Comparison of ENCODE assay signal across 8 mouse cellular contexts in genomic region chr9:120933886-120934758, GRCm38 (mm10). TPM values are rescaled to one million over a fixed set of nuclear protein-coding genes. Genes with fewer than 3 reads are reported as not detected.
A peak's percentile ranks its signal among the peaks of the same experiment; 100 is the strongest.
DNase-seq lines count a peak whose midpoint lies in the region; ATAC-seq and TF ChIP-seq lines count a peak whose summit lies in the region.

No protein-coding gene starts in this region.

- H3K27ac ChIP-seq in left cerebral cortex, adult 2 months, result peak overlapping the region; percentile 79
- H3K27ac ChIP-seq in forebrain, embryonic 16.5 days (ENCODE audit: low read length), result peak overlapping the region; percentile 91
- peak overlapping the region; percentile 94 for H3K27ac ChIP-seq in hindbrain, embryonic 12.5 days
- peak overlapping the region; percentile 94 for H3K27ac ChIP-seq in midbrain, embryonic 13.5 days
- peak overlapping the region; percentile 81 for H3K27ac ChIP-seq in testis, adult 2 months (ENCODE audit: control insufficient read depth, insufficient read depth, low read depth, low read length)

- DNase-seq in left cerebral cortex, adult 2 months (ENCODE audit: extremely low spot score in 1 of 2, low spot score in 2 of 2), result peak; percentile 30 to 34
- no peak for DNase-seq in left cerebral cortex, adult 11 months (ENCODE audit: low spot score)
- peak; percentile 63 for DNase-seq in cerebellum, adult 11-12 months
- DNase-seq in left cerebral cortex, postnatal 4 days, result peak; percentile 71

- peaks cover 47% of the 10 kb centered on the region for H3K4me1 ChIP-seq in forebrain, embryonic 16.5 days (replicated peaks; ENCODE audit: control insufficient read depth, insufficient read depth, low read length)
- peaks cover 48% of the 10 kb centered on the region for H3K4me1 ChIP-seq in hindbrain, embryonic 12.5 days
- H3K4me1 ChIP-seq in midbrain, embryonic 13.5 days (replicated peaks), result peaks cover 70% of the 10 kb centered on the region
- peaks cover 15% of the 10 kb centered on the region for H3K4me1 ChIP-seq in testis, adult 2 months (ENCODE audit: control insufficient read depth, insufficient read depth, low read length)

- peak overlapping the region; percentile 99 for H3K4me2 ChIP-seq in forebrain, embryonic 16.5 days (ENCODE audit: low read length)
- peak overlapping the region; percentile 91 for H3K4me2 ChIP-seq in hindbrain, embryonic 12.5 days (replicated peaks)
- peak overlapping the region; percentile 98 for H3K4me2 ChIP-seq in midbrain, embryonic 13.5 days (replicated peaks)

- peak overlapping the region; percentile 82 for H3K4me3 ChIP-seq in left cerebral cortex, adult 2 months
- peak overlapping the region; percentile 95 for H3K4me3 ChIP-seq in forebrain, embryonic 16.5 days (replicated peaks; ENCODE audit: low read length)
- H3K4me3 ChIP-seq in hindbrain, embryonic 12.5 days, result peak overlapping the region; percentile 65
- H3K4me3 ChIP-seq in midbrain, embryonic 13.5 days (replicated peaks), result peak overlapping the region; percentile 97
- H3K4me3 ChIP-seq in testis, adult 2 months (ENCODE audit: control insufficient read depth, low read depth, low read length), result peak overlapping the region; percentile 98

- intact Hi-C loops in left cerebral cortex, adult 2 months (cut with DNase I), result loop anchor here (2.0 to 5.0 kb wide), 3 partner anchors 65 to 137 kb away; no protein-coding TSS in a partner anchor
- intact Hi-C loops in left cerebral cortex, postnatal 4 days (cut with DNase I), result loop anchor here (2.0 to 10.0 kb wide), 3 partner anchors 67 to 335 kb away; no protein-coding TSS in a partner anchor

- no peaks in the 10 kb centered on the region for H3K27me3 ChIP-seq in forebrain, embryonic 16.5 days (replicated peaks; ENCODE audit: control insufficient read depth, insufficient read depth, low read length)
- no peaks in the 10 kb centered on the region for H3K27me3 ChIP-seq in hindbrain, embryonic 12.5 days
- no peaks in the 10 kb centered on the region for H3K27me3 ChIP-seq in midbrain, embryonic 13.5 days
- no peaks in the 10 kb centered on the region for H3K27me3 ChIP-seq in testis, adult 2 months (ENCODE audit: control insufficient read depth, insufficient read depth, low read length)

- TF ChIP-seq CTCF in left cerebral cortex, adult 2 months (IDR thresholded peaks at IDR 0.05), result no peak
- TF ChIP-seq CTCF in testis, adult 2 months (IDR thresholded peaks at IDR 0.05; ENCODE audit: control insufficient read depth, insufficient read depth, insufficient replicate concordance, low read depth, low read length), result no peak

- H3K9me3 ChIP-seq in forebrain, embryonic 16.5 days (ENCODE audit: control insufficient read depth, low read length), result no peaks in the 10 kb centered on the region
- H3K9me3 ChIP-seq in hindbrain, embryonic 12.5 days (replicated peaks), result no peaks in the 10 kb centered on the region
- H3K9me3 ChIP-seq in midbrain, embryonic 13.5 days, result no peaks in the 10 kb centered on the region

- no peak for TF ChIP-seq POLR2A in testis, adult 2 months (IDR thresholded peaks at IDR 0.05; ENCODE audit: control insufficient read depth, low read depth, low read length)

- ATAC-seq in forebrain, embryonic 16.5 days, result peak; percentile 32
- peak; percentile 52 for ATAC-seq in hindbrain, embryonic 12.5 days (ENCODE audit: low FRiP score)
- peak; percentile 38 for ATAC-seq in midbrain, embryonic 13.5 days

- under 1% methylated on average over 51 of the region's 57 CpGs for WGBS in forebrain, embryonic 16.5 days
- WGBS in hindbrain, embryonic 12.5 days, result 0% methylated on average over 55 of the region's 57 CpGs
- WGBS in midbrain, embryonic 13.5 days, result under 1% methylated on average over 54 of the region's 57 CpGs

- no peaks in the 10 kb centered on the region for H3K36me3 ChIP-seq in forebrain, embryonic 16.5 days (ENCODE audit: control insufficient read depth, insufficient read depth)
- H3K36me3 ChIP-seq in hindbrain, embryonic 12.5 days, result no peaks in the 10 kb centered on the region
- no peaks in the 10 kb centered on the region for H3K36me3 ChIP-seq in midbrain, embryonic 13.5 days
- H3K36me3 ChIP-seq in testis, adult 2 months (ENCODE audit: control insufficient read depth, insufficient read depth, low read length), result no peaks in the 10 kb centered on the region

- H3K9ac ChIP-seq in forebrain, embryonic 16.5 days (replicated peaks; ENCODE audit: low read depth, low read length), result peak overlapping the region; percentile 91
- H3K9ac ChIP-seq in hindbrain, embryonic 12.5 days, result peak overlapping the region; percentile 78
- peak overlapping the region; percentile 88 for H3K9ac ChIP-seq in midbrain, embryonic 13.5 days (replicated peaks)

RNA-seq across cellular contexts. Expression of gene Ctnnb1, which starts 5.1 kb away (rescaled TPM):
- total RNA-seq in left cerebral cortex, adult 2 months (2021), result 100 to 1,000 TPM; 452 to 506 TPM
- 611 and 637 TPM in 2 replicates for polyA plus RNA-seq in forebrain, embryonic 16.5 days (2015; fragmentation: Nextera tagmentation; extraction: Ambion mirVana)
- 672 and 677 TPM in 2 replicates for polyA plus RNA-seq in hindbrain, embryonic 12.5 days (2016; fragmentation: Nextera tagmentation; extraction: Ambion mirVana)
- 100 to 1,000 TPM; 697 to 735 TPM for total RNA-seq in left cerebral cortex, postnatal 4 days (2021)
- 616 and 667 TPM in 2 replicates for polyA plus RNA-seq in midbrain, embryonic 13.5 days (2015; fragmentation: Nextera tagmentation; extraction: Ambion mirVana)
- 29.8 and 41.4 TPM in 2 replicates for polyA plus RNA-seq in testis, adult 2 months (2012; rRNA removed)

Comparison
In these comparisons a context has a peak if more than half of its experiments do, and no peak if none do; other contexts are left out.
1. RNA of gene Ctnnb1, which starts 5.1 kb away (polyA plus RNA-seq): 672 to 677 TPM in hindbrain, embryonic 12.5 days, 616 to 667 TPM in midbrain, embryonic 13.5 days and 611 to 637 TPM in forebrain, embryonic 16.5 days; 29.8 to 41.4 TPM in testis, adult 2 months; every median in the first group is over 10 times any median in the second.
2. Peak in every context shown above with its lines, with median percentiles within 50 percentile points of each other: H3K27ac ChIP-seq, H3K4me3 ChIP-seq, ATAC-seq, H3K4me2 ChIP-seq and H3K9ac ChIP-seq.